Mouse (Mus musculus): ENCODE results near the gene Dab1.

GRCm38 (mm10) chr4:103636168-103636776 is 17.1 kb downstream of the Dab1 start:
- TF ChIP-seq CTCF (IDR thresholded peaks at IDR 0.05; ENCODE audit: borderline replicate concordance, insufficient read depth, low read depth, low read length): no peak
- TF ChIP-seq POLR2A (IDR thresholded peaks at IDR 0.05; ENCODE audit: borderline replicate concordance, insufficient read depth, low read length): no peak
